Mouse (Mus musculus) neural tube, embryonic 11.5 days (tissue): Measurements from ENCODE around the gene Gm2a. TPM values are rescaled to one million over a fixed set of nuclear protein-coding genes. Genes with fewer than 3 reads are reported as not detected.

Experiments
- polyA plus RNA-seq: library from polyadenylated mRNA; unstranded; fragments of >200 nt; fragmentation: Nextera tagmentation; extraction: Ambion mirVana; gene quantifications from 2 replicates; pipeline ENCODE4 v1.2.1, GENCODE M21; 2014

Gene Gm2a
- polyA plus RNA-seq, 1 experiment from 2014 or later: 13.6 TPM

Other genes with a start within 250 kb of the Gm2a start
- gene Lyrm7, start 237.2 kb upstream of the Gm2a start, polyA plus RNA-seq: 8.3 and 8.6 TPM in 2 replicates
- 565 and 591 TPM in 2 replicates for gene Hint1, start 231.7 kb upstream of the Gm2a start, polyA plus RNA-seq
- gene Gpx3, start 195.7 kb upstream of the Gm2a start, polyA plus RNA-seq: 98.3 and 109 TPM in 2 replicates
- gene Tnip1, start 135.2 kb upstream of the Gm2a start, polyA plus RNA-seq: 12.4 and 13.2 TPM in 2 replicates
- gene Anxa6, start 64.7 kb upstream of the Gm2a start, polyA plus RNA-seq: 90.1 and 91.8 TPM in 2 replicates
- 0.32 and 0.73 TPM in 2 replicates for gene Ccdc69, start 20.0 kb upstream of the Gm2a start, polyA plus RNA-seq
- gene Slc36a3, start 53.6 kb downstream of the Gm2a start, polyA plus RNA-seq: not detected in 2 replicates
- gene Slc36a2, start 87.0 kb downstream of the Gm2a start, polyA plus RNA-seq: 0.35 and 0.76 TPM in 2 replicates
- 1.9 and 2.6 TPM in 2 replicates for gene Slc36a1, start 106.2 kb downstream of the Gm2a start, polyA plus RNA-seq
- 0.01 and 0.05 TPM in 2 replicates for gene Fat2, start 238.4 kb downstream of the Gm2a start, polyA plus RNA-seq